Comparison of ENCODE assay signal across 13 mouse cellular contexts in genomic region chr5:115603561-115603960, GRCm38 (mm10).
"Had no signal": no experiment of that assay in that cellular context is flagged by ENCODE, and none has a peak within 500 bp of the region (broad histone marks: within the 10 kb centered on the region; RNA-seq: fewer than 3 reads in every experiment).

No protein-coding gene starts in this region.

- DNase-seq: gastrocnemius, adult 2 months; gastrocnemius, postnatal 10 days; gastrocnemius, postnatal 25 days; heart, adult 18-20 months; heart, postnatal 10 days; heart, postnatal 4 days; kidney, adult 18-20 months; kidney, adult 8-10 months; kidney, postnatal 10 days; kidney, postnatal 25 days; kidney, postnatal 4 days; layer of hippocampus, postnatal 36 days; left cerebral cortex, postnatal 4 days had no signal
